Mouse (Mus musculus) hindbrain, embryonic 15.5 days (tissue): ENCODE measurements at regions not wholly inside any gene's neighbourhood (a gene's known extent, or its start where the extent isn't known, plus 50 kb on each side); places are given as distances from the start of the nearest gene placed in this dataset.
"Not testable (repeated sequence)": the region's sequence is repeated elsewhere in the genome, so short reads cannot be mapped to it uniquely, and the experiment has no call there.

Source experiments
- ATAC-seq: fragments of 200-750 bp; cut with Nextera tagmentation; 2 replicates; pipeline ENCODE4 v1.8.0; 2017; ENCODE audit warnings: low read depth, moderate number of reproducible peaks, moderate TSS enrichment; ENCODE audit not compliant: low FRiP score
- H3K27ac ChIP-seq: fragments of 300-500 bp; sonication (generic); replicated peaks from 2 replicates; pipeline ENCODE4 v1.5.1; 2015; ENCODE audit warnings: mild to moderate bottlenecking, inconsistent platforms
- H3K27me3 ChIP-seq: fragments of 300-500 bp; sonication (generic); 2 replicates; pipeline ENCODE4 v1.6.1; 2015; ENCODE audit warnings: control low read depth, inconsistent platforms
- H3K36me3 ChIP-seq: fragments of 300-500 bp; sonication (generic); 2 replicates; pipeline ENCODE4 v1.6.1; 2015; ENCODE audit warnings: control low read depth, inconsistent platforms
- H3K4me1 ChIP-seq: fragments of 300-500 bp; sonication (generic); replicated peaks from 2 replicates; pipeline ENCODE4 v1.6.1; 2015; ENCODE audit warnings: control low read depth, inconsistent platforms
- H3K4me2 ChIP-seq: fragments of 300-500 bp; sonication (generic); 2 replicates; pipeline ENCODE4 v1.6.1; 2015; ENCODE audit warnings: moderate library complexity, mild to moderate bottlenecking, inconsistent platforms
- H3K4me3 ChIP-seq: fragments of 300-500 bp; sonication (generic); 2 replicates; pipeline ENCODE4 v1.5.1; 2015; ENCODE audit warnings: mild to moderate bottlenecking, inconsistent platforms
- H3K9ac ChIP-seq: fragments of 300-500 bp; sonication (generic); 2 replicates; pipeline ENCODE4 v1.6.1; 2015; ENCODE audit warnings: inconsistent platforms
- H3K9me3 ChIP-seq: fragments of 300-500 bp; sonication (generic); 2 replicates; pipeline ENCODE4 v1.6.1; 2016; ENCODE audit warnings: control low read depth, inconsistent platforms
- WGBS: fragments of 180-500 bp; shearing (Covaris S2); methylation state at CpG from one replicate; pipeline ENCODE4 v1.1.7; 2015; 5-methylcytosine and 5-hydroxymethylcytosine counted together

DNA sequence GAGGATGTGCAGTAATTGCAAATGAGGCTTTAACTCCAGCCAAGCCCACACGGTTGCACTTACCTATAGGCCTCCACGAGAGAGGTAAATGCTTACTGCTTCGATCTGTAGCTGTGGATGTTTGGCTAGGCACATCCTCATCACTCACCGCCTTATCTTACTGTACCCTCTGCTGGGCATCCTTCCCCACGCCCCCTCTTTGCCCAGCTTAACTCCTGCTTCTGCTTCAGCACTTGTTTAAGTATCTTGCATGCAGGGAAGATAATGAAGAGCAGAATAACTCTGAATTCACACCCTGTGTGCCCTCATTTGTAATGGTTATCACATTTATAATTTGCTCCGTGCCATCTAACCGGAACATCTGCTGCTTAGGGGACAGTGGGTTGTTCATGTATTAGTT, 74.7 kb upstream of the Anapc15-ps start:
- Histone ChIP-seq H3K27me3 (no peaks in the 10 kb centered on the region), H3K4me2 (no peak overlapping the region), H3K9ac (no peak overlapping the region), H3K4me1 (no peaks in the 10 kb centered on the region), H3K4me3 (no peak overlapping the region), H3K27ac (no peak overlapping the region), H3K36me3 (no peaks in the 10 kb centered on the region), H3K9me3 (no peaks in the 10 kb centered on the region)
- ATAC-seq = no peak
- 77% methylated on average over 7 of the region's 7 CpGs for WGBS

DNA sequence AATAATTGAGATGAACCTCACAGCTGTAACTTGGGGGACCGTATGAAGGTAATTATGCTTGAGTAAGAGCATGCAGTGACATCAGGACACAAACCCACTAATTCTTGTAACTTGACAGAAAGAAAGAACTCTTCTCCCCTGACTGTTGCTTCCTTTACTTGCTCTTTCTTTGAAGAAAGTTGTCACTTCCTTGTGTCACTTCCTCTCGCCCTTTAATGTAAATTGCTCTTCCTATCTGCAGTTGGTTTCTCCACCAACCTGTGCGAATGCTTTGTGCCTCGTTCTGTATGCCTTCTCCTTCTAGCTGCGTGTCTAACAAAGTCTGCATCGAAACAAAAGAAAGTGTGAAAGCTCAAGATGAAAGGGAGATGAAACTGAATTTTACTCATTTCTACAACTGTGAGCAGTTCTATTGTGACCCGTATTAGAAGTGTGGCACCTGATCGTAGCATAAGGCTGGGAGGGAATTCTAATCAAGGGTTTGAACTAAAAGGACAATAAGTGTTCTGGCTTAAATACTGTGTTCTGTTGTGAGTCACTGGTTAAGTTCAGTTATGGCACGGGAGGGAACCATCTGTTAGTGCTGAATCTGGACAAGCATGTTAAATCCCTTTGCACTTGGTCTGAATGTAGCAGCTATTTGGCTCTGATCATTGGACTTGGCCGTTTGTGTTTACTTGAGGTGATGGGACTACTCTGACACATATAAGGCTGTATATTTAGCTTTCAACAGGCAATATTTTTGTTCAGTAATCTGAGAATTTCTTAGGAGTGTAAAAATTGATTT, 72.8 kb upstream of the Anapc15-ps start:
- H3K4me3 ChIP-seq = no peak overlapping the region
- H3K36me3 ChIP-seq = no peaks in the 10 kb centered on the region
- no peaks in the 10 kb centered on the region for H3K4me1 ChIP-seq
- no peak overlapping the region for H3K9ac ChIP-seq
- no peak for ATAC-seq
- H3K27ac ChIP-seq = no peak overlapping the region
- H3K9me3 ChIP-seq = no peaks in the 10 kb centered on the region
- 69% methylated on average over 10 of the region's 10 CpGs for whole genome bisulfite sequencing
- H3K27me3 ChIP-seq = no peaks in the 10 kb centered on the region
- H3K4me2 ChIP-seq = no peak overlapping the region

DNA sequence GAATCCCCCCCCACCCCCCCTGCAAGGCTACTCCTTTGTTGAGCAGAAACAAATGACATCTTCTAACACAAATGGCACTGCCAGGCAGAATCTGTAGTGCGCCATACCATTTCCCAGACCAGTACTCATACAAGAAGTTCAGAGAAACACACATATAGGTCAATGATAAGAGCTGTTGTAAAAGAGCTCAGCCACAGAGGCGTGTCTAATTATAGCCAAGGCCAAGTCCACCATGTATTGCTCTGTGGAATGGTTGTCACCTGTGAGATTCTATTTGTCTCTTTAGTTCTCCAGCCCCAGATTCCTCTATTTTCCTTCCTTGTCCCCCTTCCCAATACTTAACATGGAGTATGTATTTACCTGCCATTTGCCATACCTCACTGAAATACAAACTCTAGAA, 72.0 kb upstream of the Anapc15-ps start:
- H3K27ac ChIP-seq = no peak overlapping the region
- H3K4me1 ChIP-seq = no peaks in the 10 kb centered on the region
- H3K9me3 ChIP-seq = no peaks in the 10 kb centered on the region
- no peak overlapping the region for H3K4me3 ChIP-seq
- no peak overlapping the region for H3K9ac ChIP-seq
- 86% methylated on average over 2 of the region's 2 CpGs for WGBS
- no peak for ATAC-seq
- H3K4me2 ChIP-seq = no peak overlapping the region
- no peaks in the 10 kb centered on the region for H3K27me3 ChIP-seq
- H3K36me3 ChIP-seq = no peaks in the 10 kb centered on the region

DNA sequence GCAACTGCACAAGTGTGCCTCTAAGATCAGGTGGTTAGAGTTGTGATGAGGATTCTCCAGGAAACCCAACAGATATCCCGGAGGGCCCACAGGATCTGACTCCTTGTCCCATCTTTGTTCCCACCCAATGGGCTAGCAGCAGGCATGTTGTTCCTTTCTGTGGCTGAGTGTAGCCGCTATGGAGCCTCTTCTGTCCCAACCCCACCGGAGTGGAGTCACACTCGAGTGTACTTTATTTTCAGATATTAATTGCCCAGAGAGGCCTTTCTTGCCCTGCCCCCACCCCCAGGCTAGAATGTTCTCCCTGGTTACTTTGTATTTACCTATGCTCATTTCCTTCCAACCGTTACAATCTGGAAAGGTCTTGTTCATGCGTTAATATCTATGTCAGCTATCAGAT, 70.4 kb upstream of the Anapc15-ps start:
- Histone ChIP-seq H3K9ac (no peak overlapping the region), H3K9me3 (no peaks in the 10 kb centered on the region), H3K4me3 (no peak overlapping the region), H3K27me3 (no peaks in the 10 kb centered on the region), H3K4me1 (no peaks in the 10 kb centered on the region), H3K27ac (no peak overlapping the region), H3K4me2 (no peak overlapping the region), H3K36me3 (no peaks in the 10 kb centered on the region)
- 92% methylated on average over 6 of the region's 6 CpGs for WGBS
- no peak for ATAC-seq

DNA sequence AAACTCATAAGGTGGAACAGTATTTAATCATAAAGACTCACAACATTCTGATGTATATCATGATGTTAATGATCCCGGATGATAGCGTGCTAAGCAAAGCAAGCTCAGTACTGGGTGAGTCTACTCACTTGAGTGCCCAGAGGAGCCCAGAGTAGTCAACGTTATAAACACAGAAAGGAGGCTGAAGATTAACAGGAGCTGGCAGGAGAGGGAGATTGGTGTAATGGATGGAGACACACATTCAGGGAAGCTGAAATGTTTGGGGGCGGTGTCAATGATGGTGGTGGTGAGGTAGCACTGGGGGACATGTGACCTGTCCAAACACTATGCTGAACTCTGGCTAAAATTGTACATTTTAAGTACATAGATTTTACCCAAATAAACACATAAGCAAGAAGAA, 66.2 kb upstream of the Anapc15-ps start:
- Histone ChIP-seq H3K9me3 (no peaks in the 10 kb centered on the region), H3K27me3 (no peaks in the 10 kb centered on the region), H3K4me1 (no peaks in the 10 kb centered on the region), H3K4me2 (no peak overlapping the region), H3K36me3 (no peaks in the 10 kb centered on the region), H3K9ac (no peak overlapping the region), H3K4me3 (no peak overlapping the region), H3K27ac (no peak overlapping the region)
- 95% methylated on average over 4 of the region's 4 CpGs for WGBS
- ATAC-seq = no peak

DNA sequence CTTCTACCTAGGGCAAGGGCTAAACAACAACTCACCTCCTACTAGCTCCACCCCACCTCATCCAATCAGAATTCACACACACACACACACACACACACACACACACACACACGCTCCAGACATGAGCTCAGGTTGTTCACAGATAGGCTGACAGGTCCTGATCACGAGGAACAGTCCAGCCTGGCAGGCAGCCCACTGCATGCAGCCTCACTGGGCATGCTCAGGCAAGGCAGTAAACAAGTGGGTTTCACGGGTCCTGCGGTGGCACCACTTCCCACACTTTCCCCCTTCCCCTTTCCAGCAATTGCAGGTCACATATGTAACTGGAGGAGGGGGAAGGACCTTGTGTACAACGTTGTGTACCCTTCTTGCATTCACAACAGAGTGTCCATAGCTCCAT, 63.5 kb upstream of the Anapc15-ps start:
- not testable (repeated sequence) for H3K9me3 ChIP-seq, H3K36me3 ChIP-seq, H3K4me1 ChIP-seq, ATAC-seq, H3K27ac ChIP-seq, H3K9ac ChIP-seq, H3K4me3 ChIP-seq, H3K27me3 ChIP-seq, H3K4me2 ChIP-seq
- 77% methylated on average over 5 of the region's 5 CpGs for WGBS

DNA sequence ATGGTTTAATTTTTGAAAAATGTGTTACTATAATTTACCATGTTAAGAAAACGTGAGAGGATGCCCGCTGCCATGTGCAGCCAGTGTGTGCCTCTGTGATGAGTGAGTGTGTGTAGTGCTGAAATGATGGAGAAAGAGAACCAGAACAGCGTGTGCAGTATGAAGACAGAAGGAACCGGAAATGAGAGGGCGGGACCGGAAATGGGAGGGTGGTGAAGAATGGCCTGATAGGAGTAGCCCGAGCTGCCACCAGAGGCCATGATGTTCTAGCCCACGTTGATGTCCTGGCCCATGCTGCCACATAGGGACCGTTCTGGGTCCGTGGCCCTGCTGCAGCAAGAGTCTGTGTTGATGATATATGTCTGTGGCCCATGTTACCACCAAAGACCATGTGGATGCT, 57.8 kb upstream of the Anapc15-ps start:
- H3K27me3 ChIP-seq = no peaks in the 10 kb centered on the region
- H3K4me1 ChIP-seq = peaks cover under 1% of the 10 kb centered on the region; the same call in 1 of the 2 replicates
- no peaks in the 10 kb centered on the region for H3K9me3 ChIP-seq
- no peak overlapping the region for H3K27ac ChIP-seq
- H3K9ac ChIP-seq = no peak overlapping the region
- H3K4me3 ChIP-seq = no peak overlapping the region
- H3K4me2 ChIP-seq = no peak overlapping the region
- ATAC-seq = no peak
- 93% methylated on average over 10 of the region's 10 CpGs for WGBS
- no peaks in the 10 kb centered on the region for H3K36me3 ChIP-seq

DNA sequence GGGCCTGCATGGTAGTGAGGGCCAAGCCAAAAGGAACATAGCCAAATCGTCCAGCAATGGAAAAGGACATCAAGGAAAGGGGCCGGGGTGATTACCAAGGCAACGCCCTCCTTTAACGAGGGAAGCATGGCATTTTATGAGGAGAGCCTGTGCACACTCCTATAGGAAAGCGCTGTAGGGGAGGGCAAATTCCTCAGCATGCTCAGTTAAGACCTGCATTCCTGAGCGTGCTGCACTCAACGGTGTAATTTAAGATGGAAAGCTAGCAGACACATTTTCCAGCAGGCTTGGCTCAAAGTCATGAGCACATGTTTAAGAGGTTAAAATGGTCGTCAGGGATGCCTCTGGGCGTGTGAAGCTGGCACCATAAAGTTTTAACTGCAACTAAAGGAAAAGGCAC, 56.6 kb upstream of the Anapc15-ps start:
- ATAC-seq = peak; percentile 91
- no peak overlapping the region for H3K4me2 ChIP-seq
- H3K27ac ChIP-seq = no peak overlapping the region
- H3K9me3 ChIP-seq = no peaks in the 10 kb centered on the region
- no peak overlapping the region for H3K4me3 ChIP-seq
- peaks cover 9% of the 10 kb centered on the region; the same call in 1 of the 2 replicates for H3K4me1 ChIP-seq
- no peaks in the 10 kb centered on the region for H3K36me3 ChIP-seq
- H3K27me3 ChIP-seq = no peaks in the 10 kb centered on the region
- H3K9ac ChIP-seq = no peak overlapping the region
- WGBS = 31% methylated on average over 9 of the region's 9 CpGs

DNA sequence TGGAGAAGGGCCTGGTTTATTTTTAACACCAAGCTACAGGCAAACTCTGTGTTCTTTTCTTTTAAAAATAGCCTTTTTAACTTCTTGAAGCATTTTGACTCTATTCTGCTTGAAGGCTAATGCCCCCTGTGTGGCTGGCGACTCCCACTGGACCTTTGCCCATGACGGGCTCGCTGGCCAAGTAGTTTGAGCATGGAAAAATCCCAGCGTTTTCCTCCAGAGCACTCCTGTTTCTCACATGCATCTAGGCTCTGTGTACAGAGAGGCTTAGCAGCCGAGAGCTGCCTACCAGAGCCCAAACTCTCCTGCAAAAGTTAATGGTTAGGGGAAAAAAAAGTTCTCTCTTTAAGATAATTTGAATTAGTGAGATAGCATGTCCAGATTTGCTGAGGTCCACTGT, 52.7 kb upstream of the Anapc15-ps start:
- peak overlapping the region; percentile 56; the same call in 1 of the 2 replicates for H3K27ac ChIP-seq
- H3K36me3 ChIP-seq = no peaks in the 10 kb centered on the region
- 42% methylated on average over 5 of the region's 5 CpGs for WGBS
- H3K4me2 ChIP-seq = no peak overlapping the region
- ATAC-seq = peak; percentile 72; the same call in 1 of the 2 replicates
- H3K9me3 ChIP-seq = no peaks in the 10 kb centered on the region
- H3K4me1 ChIP-seq = peaks cover 11% of the 10 kb centered on the region; the same call in 1 of the 2 replicates
- H3K9ac ChIP-seq = no peak overlapping the region
- H3K27me3 ChIP-seq = no peaks in the 10 kb centered on the region
- no peak overlapping the region for H3K4me3 ChIP-seq

DNA sequence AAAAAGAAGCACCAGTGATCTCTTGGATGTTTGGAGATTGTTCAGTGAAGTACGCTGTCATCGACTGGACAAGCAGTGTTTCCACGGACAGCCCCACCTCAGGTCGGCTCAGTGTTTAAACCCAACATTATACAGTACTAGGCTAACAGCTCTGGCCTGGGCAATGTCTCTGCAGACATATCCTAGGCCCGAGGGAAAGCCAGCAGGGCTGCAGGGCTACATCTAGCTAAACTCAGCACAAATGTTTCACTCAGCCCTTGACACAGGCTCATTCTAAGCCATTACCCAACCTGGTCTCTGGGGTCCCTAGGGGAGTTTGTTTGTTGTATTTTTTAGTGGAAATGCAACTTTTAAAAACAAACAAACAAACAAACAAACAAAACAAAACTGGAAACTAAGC, 52.1 kb upstream of the Anapc15-ps start:
- Histone ChIP-seq H3K27me3 (no peaks in the 10 kb centered on the region), H3K4me3 (no peak overlapping the region), H3K36me3 (no peaks in the 10 kb centered on the region), H3K27ac (peak overlapping the region; percentile 56), H3K4me2 (no peak overlapping the region), H3K4me1 (peaks cover 11% of the 10 kb centered on the region; the same call in 1 of the 2 replicates), H3K9me3 (no peaks in the 10 kb centered on the region), H3K9ac (no peak overlapping the region)
- no peak for ATAC-seq
- 86% methylated on average over 5 of the region's 5 CpGs for WGBS
